Mouse (Mus musculus): ENCODE measurements around the gene Rnf152. TPM values are rescaled to one million over a fixed set of nuclear protein-coding genes. Genes with fewer than 3 reads are reported as not detected.

Gene Rnf152
- polyA plus RNA-seq, 1 experiment from 2014 or later: 0.88 TPM

- no peaks in the 10 kb centered on the region for H3K36me3 ChIP-seq (ENCODE audit: insufficient read depth, low read length)
- H3K4me3 ChIP-seq (ENCODE audit: low read depth, low read length): no peak overlapping the region
- H3K27me3 ChIP-seq (replicated peaks; ENCODE audit: insufficient read depth, low read length): no peaks in the 10 kb centered on the region
- ATAC-seq (no peak), DNase-seq (ENCODE audit: low spot score) (no peak)
- no peaks in the 10 kb centered on the region for H3K9me3 ChIP-seq (ENCODE audit: low read length)
- no peak overlapping the region for H3K4me2 ChIP-seq (replicated peaks; ENCODE audit: low read depth, low read length)
- 57% methylated on average over 4 of the region's 4 CpGs for WGBS
- no peak for TF ChIP-seq CTCF (IDR thresholded peaks at IDR 0.05)
- TF ChIP-seq EP300 (IDR thresholded peaks at IDR 0.05): no peak
- H3K4me1 ChIP-seq (ENCODE audit: insufficient read depth, low read depth, low read length): no peaks in the 10 kb centered on the region
- no peak overlapping the region for H3K9ac ChIP-seq (replicated peaks; ENCODE audit: low read depth)
- H3K27ac ChIP-seq (ENCODE audit: low read length): no peak overlapping the region
Measured at GRCm38 (mm10) chr1:105337397-105337796, 19.1 kb downstream of the Rnf152 start.

DNA sequence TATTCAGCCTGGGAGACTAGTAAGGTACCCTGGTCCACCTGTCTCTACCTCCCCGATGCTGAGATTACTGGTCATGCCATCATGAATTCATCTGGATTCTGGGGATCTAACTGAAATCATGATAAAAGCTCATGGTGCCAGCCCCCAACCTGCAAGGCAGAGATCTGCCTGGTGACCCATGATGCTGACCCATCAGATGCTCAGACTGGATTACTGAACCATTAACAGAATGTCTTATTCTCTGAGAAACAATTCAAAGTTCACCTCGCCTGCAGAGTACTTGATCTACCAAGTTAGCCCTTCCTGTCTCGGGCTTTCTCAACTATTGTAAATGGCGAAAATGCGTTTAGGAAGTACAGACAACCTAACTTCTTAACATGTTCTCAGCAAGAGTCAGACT is 20.4 kb downstream of the Rnf152 start:
- DNase-seq (ENCODE audit: low spot score) (no peak), ATAC-seq (no peak)
- WGBS: 84% methylated on average over 5 of the region's 5 CpGs
- TF ChIP-seq EP300 (IDR thresholded peaks at IDR 0.05) (no peak), CTCF (IDR thresholded peaks at IDR 0.05) (no peak)
- no peaks in the 10 kb centered on the region for H3K9me3 ChIP-seq (ENCODE audit: low read length)
- no peaks in the 10 kb centered on the region for H3K36me3 ChIP-seq (ENCODE audit: insufficient read depth, low read length)
- H3K9ac ChIP-seq (replicated peaks; ENCODE audit: low read depth): no peak overlapping the region
- H3K27ac ChIP-seq (ENCODE audit: low read length): no peak overlapping the region
- H3K27me3 ChIP-seq (replicated peaks; ENCODE audit: insufficient read depth, low read length): no peaks in the 10 kb centered on the region
- H3K4me2 ChIP-seq (replicated peaks; ENCODE audit: low read depth, low read length): no peak overlapping the region
- H3K4me1 ChIP-seq (ENCODE audit: insufficient read depth, low read depth, low read length): no peaks in the 10 kb centered on the region
- H3K4me3 ChIP-seq (ENCODE audit: low read depth, low read length): no peak overlapping the region

DNA sequence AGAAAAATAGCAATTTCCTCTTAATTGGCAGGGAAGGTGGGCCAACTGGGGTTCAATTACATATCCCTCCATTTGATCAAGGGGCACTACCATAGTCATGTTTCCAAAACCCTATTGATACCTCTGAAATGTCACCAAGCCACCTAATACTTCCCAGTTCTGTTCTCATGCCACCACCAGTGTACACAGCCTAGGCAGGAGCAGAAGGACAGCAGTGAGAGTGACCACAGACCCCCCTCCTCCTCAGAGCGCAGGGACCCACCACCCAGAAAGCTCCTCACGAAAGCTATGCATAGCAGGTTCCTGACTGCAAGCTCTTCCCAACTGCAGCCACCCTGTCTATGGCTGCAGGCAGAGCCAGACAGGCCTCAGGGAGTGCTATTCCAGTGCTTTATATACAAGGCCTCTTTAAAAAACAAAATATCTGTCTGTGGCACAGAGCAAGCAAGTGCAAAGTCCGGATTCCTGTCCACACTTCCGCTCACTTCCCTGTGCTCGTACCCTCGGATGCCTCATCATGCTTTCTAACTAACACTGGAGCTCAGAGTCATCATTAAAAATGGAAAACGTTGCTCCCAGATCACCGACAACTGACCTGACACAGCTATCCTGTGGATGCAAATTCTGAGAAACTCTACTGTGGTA is 24.3 kb downstream of the Rnf152 start:
- H3K4me1 ChIP-seq (ENCODE audit: insufficient read depth, low read depth, low read length): no peaks in the 10 kb centered on the region
- no peak overlapping the region for H3K27ac ChIP-seq (ENCODE audit: low read length)
- H3K9ac ChIP-seq (replicated peaks; ENCODE audit: low read depth): no peak overlapping the region
- no peak overlapping the region for H3K4me3 ChIP-seq (ENCODE audit: low read depth, low read length)
- DNase-seq (ENCODE audit: low spot score) (no peak), ATAC-seq (no peak)
- H3K4me2 ChIP-seq (replicated peaks; ENCODE audit: low read depth, low read length): no peak overlapping the region
- 89% methylated on average over 8 of the region's 8 CpGs for WGBS
- no peaks in the 10 kb centered on the region for H3K36me3 ChIP-seq (ENCODE audit: insufficient read depth, low read length)
- no peaks in the 10 kb centered on the region for H3K27me3 ChIP-seq (replicated peaks; ENCODE audit: insufficient read depth, low read length)
- H3K9me3 ChIP-seq (ENCODE audit: low read length): no peaks in the 10 kb centered on the region
- TF ChIP-seq CTCF (IDR thresholded peaks at IDR 0.05): no peak
- no peak for TF ChIP-seq EP300 (IDR thresholded peaks at IDR 0.05)

DNA sequence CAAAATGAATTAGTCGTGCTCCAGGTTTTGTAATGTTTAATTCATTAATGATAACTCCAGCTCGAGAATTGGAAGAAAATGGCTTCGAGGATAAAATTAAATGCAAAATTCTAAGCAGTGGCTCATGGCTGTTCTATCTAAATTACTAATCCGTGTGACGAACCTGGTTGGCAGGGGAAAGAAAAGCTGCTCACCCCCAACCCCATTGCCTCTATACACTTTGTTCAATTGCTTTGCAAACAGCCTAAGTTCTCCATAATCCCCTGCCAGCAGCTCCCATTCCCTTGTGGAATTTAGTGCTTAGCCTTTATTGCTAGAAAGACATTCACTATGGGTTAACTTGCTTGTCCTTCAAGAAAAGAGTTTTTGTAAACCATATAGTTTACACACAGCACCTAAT is 24.9 kb downstream of the Rnf152 start:
- no peaks in the 10 kb centered on the region for H3K27me3 ChIP-seq (replicated peaks; ENCODE audit: insufficient read depth, low read length)
- no peaks in the 10 kb centered on the region for H3K36me3 ChIP-seq (ENCODE audit: insufficient read depth, low read length)
- WGBS: 74% methylated on average over 5 of the region's 5 CpGs
- no peak for ATAC-seq
- H3K9ac ChIP-seq (replicated peaks; ENCODE audit: low read depth): no peak overlapping the region
- no peak for DNase-seq (ENCODE audit: low spot score)
- no peak overlapping the region for H3K4me3 ChIP-seq (ENCODE audit: low read depth, low read length)
- no peaks in the 10 kb centered on the region for H3K9me3 ChIP-seq (ENCODE audit: low read length)
- no peak overlapping the region for H3K4me2 ChIP-seq (replicated peaks; ENCODE audit: low read depth, low read length)
- H3K27ac ChIP-seq (ENCODE audit: low read length): no peak overlapping the region
- H3K4me1 ChIP-seq (ENCODE audit: insufficient read depth, low read depth, low read length): no peaks in the 10 kb centered on the region
- no peak for TF ChIP-seq CTCF (IDR thresholded peaks at IDR 0.05)
- TF ChIP-seq EP300 (IDR thresholded peaks at IDR 0.05): no peak

DNA sequence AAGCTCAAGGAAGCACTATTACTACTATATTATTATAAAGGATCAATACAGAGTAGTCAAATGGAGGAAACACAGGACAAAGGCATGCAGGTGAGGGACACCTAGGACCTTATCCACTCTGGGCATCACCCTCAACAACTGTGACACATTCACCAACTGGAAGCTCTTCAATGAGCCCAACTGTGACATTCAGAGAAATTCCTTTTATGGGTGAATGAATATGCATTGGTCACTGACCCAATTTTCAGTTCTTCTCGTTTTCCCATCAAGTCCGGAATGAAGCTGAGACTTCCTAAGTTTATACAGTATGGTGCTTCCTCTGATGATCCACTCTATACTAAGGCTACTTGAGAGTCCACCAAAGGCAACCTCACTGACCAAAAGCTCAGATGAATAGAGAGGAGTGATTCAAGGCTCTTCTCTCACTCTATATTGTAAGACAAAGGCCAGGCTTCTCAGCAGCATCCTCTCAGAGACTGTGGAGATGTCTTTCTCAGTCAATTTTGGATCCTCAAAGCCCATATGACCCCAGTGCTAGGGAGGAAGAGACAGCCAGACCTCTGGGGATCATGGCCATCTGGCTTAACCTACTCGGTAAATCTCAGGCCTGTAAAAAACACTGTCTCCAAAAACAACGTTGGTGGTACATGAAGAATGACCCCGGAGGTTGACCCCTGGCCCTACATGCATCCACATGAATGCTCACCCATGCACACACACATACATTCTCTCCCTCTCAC is 25.8 kb downstream of the Rnf152 start:
- DNase-seq (ENCODE audit: low spot score) (no peak), ATAC-seq (no peak)
- Histone ChIP-seq H3K9ac (replicated peaks; ENCODE audit: low read depth) (no peak overlapping the region), H3K4me2 (replicated peaks; ENCODE audit: low read depth, low read length) (no peak overlapping the region), H3K27ac (ENCODE audit: low read length) (no peak overlapping the region), H3K27me3 (replicated peaks; ENCODE audit: insufficient read depth, low read length) (no peaks in the 10 kb centered on the region), H3K4me1 (ENCODE audit: insufficient read depth, low read depth, low read length) (no peaks in the 10 kb centered on the region), H3K36me3 (ENCODE audit: insufficient read depth, low read length) (no peaks in the 10 kb centered on the region), H3K9me3 (ENCODE audit: low read length) (no peaks in the 10 kb centered on the region), H3K4me3 (ENCODE audit: low read depth, low read length) (no peak overlapping the region)
- no peak for TF ChIP-seq EP300 (IDR thresholded peaks at IDR 0.05)
- no peak for TF ChIP-seq CTCF (IDR thresholded peaks at IDR 0.05)
- WGBS: 80% methylated on average over 5 of the region's 5 CpGs

DNA sequence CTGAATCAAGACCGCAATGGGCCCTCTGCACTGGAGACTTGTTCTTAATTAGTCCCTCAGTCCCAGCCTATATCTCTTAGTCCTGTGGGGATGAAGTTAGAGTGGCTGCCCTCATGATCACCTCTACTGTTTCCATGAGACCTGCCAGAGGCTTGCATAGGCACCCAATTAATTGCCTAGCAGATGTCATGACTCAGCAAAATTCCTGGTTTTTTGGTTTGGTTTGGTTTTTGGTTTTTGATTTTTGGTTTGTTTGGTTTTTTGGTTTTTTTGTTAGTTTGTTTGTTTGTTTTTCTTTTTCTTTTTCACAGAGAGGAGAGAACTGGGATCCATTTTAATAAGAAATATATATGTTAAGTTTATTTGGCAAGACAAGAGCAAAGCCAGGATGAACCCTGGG is 28.7 kb downstream of the Rnf152 start:
- Histone ChIP-seq H3K4me2 (replicated peaks; ENCODE audit: low read depth, low read length) (no peak overlapping the region), H3K4me3 (ENCODE audit: low read depth, low read length) (no peak overlapping the region), H3K9ac (replicated peaks; ENCODE audit: low read depth) (no peak overlapping the region), H3K9me3 (ENCODE audit: low read length) (no peaks in the 10 kb centered on the region), H3K27me3 (replicated peaks; ENCODE audit: insufficient read depth, low read length) (no peaks in the 10 kb centered on the region), H3K36me3 (ENCODE audit: insufficient read depth, low read length) (no peaks in the 10 kb centered on the region), H3K27ac (ENCODE audit: low read length) (no peak overlapping the region), H3K4me1 (ENCODE audit: insufficient read depth, low read depth, low read length) (no peaks in the 10 kb centered on the region)
- no peak for TF ChIP-seq CTCF (IDR thresholded peaks at IDR 0.05)
- TF ChIP-seq EP300 (IDR thresholded peaks at IDR 0.05): no peak
- ATAC-seq: no peak
- no peak for DNase-seq (ENCODE audit: low spot score)
- 96% methylated on average over 1 of the region's 1 CpGs for WGBS
